Mouse (Mus musculus) urinary bladder, postnatal 36 days (tissue): ENCODE measurements around the gene Ccdc36.

Experiments
- DNase-seq, 2 experiments: peaks; one replicate each; pipeline ENCODE4 v3.0.0; 2022; ENCODE audit warnings: low spot score in 2 of 2, mixed read lengths in 1 of 2

Ccdc36 gene

DNA sequence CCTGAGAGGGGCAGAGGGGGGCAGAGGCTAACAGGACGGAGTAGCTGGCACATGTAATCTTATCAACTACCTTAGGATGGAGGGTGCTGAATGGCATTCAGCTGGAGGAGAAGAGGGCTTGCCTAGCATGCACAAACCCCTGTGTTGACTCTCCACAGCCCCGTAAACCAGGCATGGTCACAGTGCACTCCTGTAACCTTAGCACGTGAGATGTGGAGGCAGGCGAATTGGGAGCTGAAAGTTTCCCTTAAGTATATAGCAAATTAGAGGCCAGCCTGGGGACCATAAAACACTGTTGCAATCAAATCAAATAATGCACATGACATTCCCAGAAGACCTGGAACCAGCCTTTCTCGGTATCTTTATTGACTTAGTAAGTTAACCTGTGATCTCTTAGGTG, 49.5 kb downstream of the Ccdc36 start:
- no peak for DNase-seq

DNA sequence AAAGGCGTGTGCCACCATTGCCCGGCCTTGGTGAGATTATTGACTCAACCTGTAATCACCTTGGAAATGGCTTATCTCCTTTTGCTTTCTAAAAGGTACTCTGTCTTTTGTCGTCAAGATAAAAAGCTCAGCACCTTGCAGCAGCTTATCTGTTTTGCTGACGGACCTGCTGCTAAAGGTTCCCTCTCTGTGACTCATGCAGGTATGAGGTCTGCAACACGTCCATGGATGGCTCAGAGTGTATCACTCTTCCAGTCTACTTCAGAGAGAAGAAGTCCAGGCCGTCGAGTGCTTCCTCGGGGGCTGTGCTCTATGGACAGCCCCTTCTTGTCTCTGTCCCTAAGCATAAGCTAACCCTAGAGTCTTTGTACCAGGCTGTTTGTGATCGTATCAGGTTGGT, 50.0 kb downstream of the Ccdc36 start:
- no peak for DNase-seq
